Mouse (Mus musculus) mesoderm, embryonic 11.5 days (tissue): ENCODE results near the gene Cacna1c.

Experiments used
- DNase-seq: peaks from one replicate; pipeline ENCODE4 v3.0.0-alpha.2; 2012; ENCODE audit warnings: low read depth, low spot score

The Cacna1c gene

GRCm38 (mm10) chr6:118923926-118924325 lies 272.3 kb downstream of the Cacna1c start:
- no peak for DNase-seq

GRCm38 (mm10) chr6:118923212-118923577 lies 273.0 kb downstream of the Cacna1c start:
- DNase-seq: no peak

DNA sequence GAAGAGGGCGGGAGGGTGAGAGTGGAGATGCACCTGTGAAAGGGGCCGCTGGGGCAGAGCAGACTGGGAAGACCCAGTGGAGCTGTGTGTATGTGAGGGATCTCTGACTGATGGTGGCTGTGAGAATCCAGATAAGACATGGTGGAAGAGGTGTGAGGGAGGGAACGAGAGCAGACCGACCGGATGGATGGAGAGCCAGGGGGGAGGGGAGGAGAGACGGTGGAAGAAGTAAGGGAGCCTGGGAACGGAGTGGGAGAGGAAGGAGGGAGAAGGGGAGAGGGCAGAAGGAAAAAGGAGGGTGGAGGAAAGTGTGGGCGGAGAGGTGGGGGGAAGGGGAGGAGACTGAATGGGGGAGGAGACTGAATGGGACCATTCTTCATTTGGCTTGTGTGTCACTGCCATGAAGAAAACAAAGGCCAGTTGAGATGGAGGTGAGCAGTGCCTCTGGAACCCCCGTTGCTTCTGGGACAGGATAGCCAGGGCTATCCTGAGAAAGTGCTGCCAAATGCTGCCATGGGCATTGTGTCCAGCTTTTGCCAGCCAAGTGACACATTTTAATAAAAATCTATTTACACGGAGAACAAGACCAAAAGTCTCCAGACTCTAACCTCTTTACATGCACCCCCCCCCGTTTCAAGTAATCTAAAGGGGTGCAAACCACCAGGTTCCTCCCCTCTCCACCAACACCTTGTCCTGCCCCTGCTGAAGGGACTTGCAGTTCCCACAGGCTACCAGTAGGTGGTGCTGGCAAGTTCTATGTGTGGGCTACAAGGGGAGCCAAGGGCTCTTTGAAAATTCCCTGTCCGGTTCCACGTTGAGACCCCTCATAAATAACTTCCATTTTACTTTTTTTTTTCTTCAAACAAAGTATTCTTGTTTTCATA lies 273.6 kb downstream of the Cacna1c start:
- DNase-seq: peak; percentile 89

DNA sequence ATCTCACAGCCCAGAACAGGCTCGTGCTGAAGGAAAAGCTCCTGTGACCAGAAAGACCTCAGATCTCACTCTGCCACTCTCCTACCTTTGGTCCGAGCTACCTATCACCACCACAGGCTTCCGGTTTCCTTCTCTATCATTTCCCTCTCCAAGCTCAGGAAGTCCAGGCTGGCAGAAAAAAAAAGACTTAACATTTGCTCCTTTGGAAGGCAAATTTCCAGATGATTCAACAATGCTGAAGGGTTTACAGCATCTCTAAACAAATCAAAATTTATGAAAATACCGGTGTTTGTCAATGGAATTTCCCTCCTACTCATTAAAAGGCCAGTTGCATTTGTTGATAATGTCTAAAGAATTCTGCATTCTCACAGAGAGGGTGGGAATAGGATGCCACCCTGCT lies 288.0 kb downstream of the Cacna1c start:
- DNase-seq: no peak

GRCm38 (mm10) chr6:118907704-118908103 lies 288.5 kb downstream of the Cacna1c start:
- DNase-seq: peak; percentile 70

GRCm38 (mm10) chr6:118906878-118907277 lies 289.3 kb downstream of the Cacna1c start:
- no peak for DNase-seq

DNA sequence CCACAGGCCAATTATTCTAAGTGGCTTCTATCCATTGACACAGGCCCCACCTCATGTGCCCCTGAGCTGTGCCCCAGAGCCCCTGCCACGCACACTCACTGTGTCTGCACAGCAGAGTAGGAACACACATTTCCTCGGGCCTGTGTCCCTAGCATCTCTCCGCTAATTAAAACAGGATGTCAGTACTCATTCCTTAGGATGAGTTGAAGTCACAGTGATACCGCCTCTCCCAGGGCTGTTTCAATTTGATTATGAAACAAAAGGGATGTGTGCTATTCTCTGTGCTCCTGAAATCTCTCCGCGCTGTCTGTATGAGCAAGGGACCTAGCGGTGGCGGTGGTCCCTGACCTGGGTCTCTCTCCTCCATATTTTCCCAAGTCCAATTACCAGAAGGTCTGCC lies 296.5 kb downstream of the Cacna1c start:
- DNase-seq: no peak

DNA sequence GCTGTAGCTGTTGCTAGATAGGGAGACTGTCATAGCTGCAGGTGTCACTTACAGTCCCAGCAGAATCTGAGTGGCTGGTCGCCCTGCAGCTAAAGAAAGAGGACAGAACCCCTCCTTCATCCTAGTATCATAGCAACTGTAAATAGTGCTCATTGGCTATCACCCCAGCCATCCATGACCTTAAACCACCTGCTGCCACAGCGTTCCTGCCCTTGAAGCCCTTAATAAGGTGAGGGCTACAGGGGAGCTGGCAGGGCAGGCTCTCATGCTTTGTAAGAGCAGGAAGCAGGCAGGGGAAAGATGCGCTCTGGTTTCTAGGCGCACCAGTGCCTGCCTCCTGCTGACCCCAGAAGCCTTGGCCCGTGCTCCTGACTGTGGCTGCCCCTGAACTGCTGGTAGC lies 299.1 kb downstream of the Cacna1c start:
- no peak for DNase-seq

DNA sequence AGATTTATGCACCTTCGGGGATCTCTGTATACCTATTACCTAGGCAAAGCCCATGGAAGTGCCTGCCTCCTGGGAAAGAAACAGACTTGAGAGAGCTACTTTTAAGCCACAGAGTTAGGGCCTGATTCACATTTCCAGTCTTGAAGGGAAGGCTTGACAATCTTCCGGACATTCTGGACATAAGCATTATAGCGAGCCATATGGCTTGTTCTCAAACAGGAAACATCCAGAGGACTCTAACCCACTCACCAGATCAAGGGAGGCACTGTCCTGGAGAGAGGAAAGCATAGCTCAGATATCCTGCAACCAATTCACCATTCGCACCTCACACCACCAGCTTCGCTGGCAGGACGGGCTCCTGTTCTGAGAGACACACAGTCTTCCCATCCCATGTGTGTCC lies 302.2 kb downstream of the Cacna1c start:
- DNase-seq: no peak

GRCm38 (mm10) chr6:118889441-118889840 lies 306.8 kb downstream of the Cacna1c start:
- DNase-seq: no peak

DNA sequence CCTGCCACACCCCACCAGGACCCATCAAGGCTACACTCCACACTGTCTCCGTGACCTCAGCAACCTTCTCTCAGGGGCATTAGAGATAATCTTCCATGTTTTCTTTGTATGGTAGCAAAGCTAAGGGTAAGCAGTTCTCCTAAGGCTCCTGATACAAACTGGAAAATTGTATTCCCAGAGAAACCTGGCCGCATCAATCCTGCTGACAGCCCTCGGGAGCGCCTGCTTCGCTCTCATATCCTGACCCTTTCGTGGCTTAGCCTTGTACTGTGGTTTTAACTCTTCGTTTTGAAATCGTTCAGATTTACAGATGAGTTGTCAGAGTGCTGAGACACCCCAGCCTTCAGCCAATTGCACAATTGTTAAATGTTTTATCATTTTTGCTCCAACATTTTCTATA lies 309.2 kb downstream of the Cacna1c start:
- DNase-seq: no peak

GRCm38 (mm10) chr6:118884961-118885360 lies 311.3 kb downstream of the Cacna1c start:
- no peak for DNase-seq

GRCm38 (mm10) chr6:118884073-118884551 lies 312.1 kb downstream of the Cacna1c start:
- DNase-seq: peak; percentile 51

DNA sequence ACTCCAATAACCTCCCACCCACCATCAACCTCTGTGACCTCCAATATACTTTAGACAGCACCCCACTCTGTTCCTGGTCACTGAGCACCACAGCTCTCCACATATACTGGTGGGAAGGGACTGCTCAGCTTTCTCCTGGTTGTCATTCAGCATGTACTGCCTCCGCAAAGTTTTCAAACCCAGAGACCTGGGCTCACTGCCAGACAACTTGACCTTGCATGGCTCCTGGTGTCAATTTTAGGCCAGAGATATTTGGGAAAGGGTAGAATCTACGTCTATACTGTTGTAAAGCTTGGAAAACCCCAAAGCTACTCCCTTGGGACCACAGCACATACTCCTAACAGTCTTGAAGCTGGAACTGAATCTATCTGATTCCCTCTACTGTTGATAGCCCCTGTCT lies 320.0 kb downstream of the Cacna1c start:
- no peak for DNase-seq

GRCm38 (mm10) chr6:118870241-118870841 lies 325.9 kb downstream of the Cacna1c start:
- DNase-seq: no peak

DNA sequence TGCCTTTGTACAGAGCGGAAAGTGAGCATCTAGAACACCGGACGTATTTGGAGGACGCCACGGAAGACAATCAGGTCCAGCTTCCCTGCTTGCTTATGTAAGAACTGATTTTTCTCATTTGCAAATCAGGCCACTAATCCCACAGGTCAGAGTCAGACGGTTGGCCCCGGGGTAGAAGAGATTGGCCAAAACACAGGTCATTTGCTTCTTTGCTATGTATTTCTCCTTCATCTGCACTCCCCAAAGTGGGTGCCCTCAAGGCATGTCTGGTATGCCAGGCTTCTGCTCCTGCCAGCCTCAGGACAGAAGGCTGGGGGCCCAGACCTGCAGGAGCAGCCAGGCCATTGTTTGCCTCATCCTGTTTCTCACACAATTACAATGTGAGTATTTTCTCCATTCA lies 328.8 kb downstream of the Cacna1c start:
- no peak for DNase-seq

- DNase-seq: no peak
These were observed 329.3 kb downstream of the Cacna1c start for GRCm38 (mm10) chr6:118866889-118867288.

DNA sequence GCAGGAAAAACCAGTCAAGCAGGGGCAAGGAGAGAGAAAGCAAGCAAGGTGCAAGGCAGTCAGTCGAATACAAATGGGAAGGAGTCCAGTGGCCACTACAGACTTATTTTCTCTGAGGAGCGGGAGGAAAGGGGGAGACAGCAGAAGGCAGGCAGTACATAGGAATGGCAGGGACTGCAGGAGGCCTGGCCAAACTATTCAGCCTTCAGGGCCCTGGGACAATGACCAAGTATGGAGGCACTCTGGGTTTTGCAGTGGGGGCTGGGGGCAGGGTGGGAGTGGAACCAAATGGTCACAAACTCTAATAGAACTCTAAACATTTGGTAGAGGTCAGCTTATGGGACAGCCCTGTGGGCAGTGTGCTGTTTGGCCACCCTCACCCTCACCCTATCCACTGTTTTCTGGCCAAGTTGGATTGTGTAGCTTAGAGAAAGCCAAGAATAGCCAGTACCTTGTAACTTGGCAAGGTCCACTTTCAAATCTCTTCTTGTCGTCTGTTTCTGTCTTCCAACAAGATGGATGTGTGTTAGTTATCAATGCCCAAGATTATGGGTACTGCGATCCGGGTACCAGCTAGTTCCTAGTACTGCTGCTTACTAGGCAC lies 330.3 kb downstream of the Cacna1c start:
- DNase-seq: no peak

GRCm38 (mm10) chr6:118864696-118865620 lies 331.3 kb downstream of the Cacna1c start:
- no peak for DNase-seq

- DNase-seq: no peak
These were observed 333.5 kb downstream of the Cacna1c start for GRCm38 (mm10) chr6:118862727-118863126.

DNA sequence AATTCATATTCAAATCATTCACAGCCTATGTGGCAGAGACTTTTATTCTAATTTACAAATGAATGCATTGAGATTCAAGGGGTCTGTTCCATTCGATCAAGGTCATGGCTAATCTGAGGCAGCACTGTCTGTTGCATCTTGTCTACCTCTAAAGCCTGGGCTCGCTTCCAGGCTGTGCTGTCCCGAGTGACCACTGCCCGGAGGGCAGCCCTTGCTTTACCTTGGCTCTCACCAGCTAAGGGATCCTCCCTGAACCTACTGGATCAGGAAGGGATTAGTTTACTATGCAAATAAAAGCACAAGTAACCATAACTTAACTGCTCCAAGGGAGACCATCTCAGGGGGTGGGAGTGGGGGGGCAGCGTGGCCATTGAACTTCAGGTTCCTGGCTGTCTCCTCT lies 334.1 kb downstream of the Cacna1c start:
- no peak for DNase-seq

GRCm38 (mm10) chr6:118858431-118858830 lies 337.8 kb downstream of the Cacna1c start:
- DNase-seq: no peak
